Mouse (Mus musculus) thymus, adult 2 months (tissue): Measurements from ENCODE around the gene Anks1. TPM values are rescaled to one million over a fixed set of nuclear protein-coding genes. Genes with fewer than 3 reads are reported as not detected.
"Not testable (repeated sequence)": the region's sequence is repeated elsewhere in the genome, so short reads cannot be mapped to it uniquely, and the experiment has no call there.

Experiments used
- DNase-seq: peaks from one replicate; pipeline ENCODE4 v3.0.0; 2021
- H3K27ac ChIP-seq: fragments of 200-500 bp; 2 replicates; pipeline ENCODE4 v1.5.1; 2012; ENCODE audit warnings: low read length, control low read depth; ENCODE audit not compliant: control insufficient read depth, insufficient read depth
- H3K27me3 ChIP-seq: fragments of 200-500 bp; 2 replicates; pipeline ENCODE4 v1.6.1; 2012; ENCODE audit warnings: mild to moderate bottlenecking, low read length, moderate library complexity, mixed read lengths; ENCODE audit not compliant: control insufficient read depth, insufficient read depth
- H3K36me3 ChIP-seq: fragments of 200-500 bp; 2 replicates; pipeline ENCODE4 v1.6.1; 2012; ENCODE audit warnings: mild to moderate bottlenecking, low read length, moderate library complexity; ENCODE audit not compliant: control insufficient read depth, insufficient read depth
- H3K4me1 ChIP-seq: fragments of 200-500 bp; replicated peaks from 2 replicates; pipeline ENCODE4 v1.6.1; 2012; ENCODE audit warnings: low read length; ENCODE audit not compliant: control insufficient read depth, insufficient read depth
- H3K4me3 ChIP-seq: fragments of 200-500 bp; 2 replicates; pipeline ENCODE4 v1.5.1; 2012; ENCODE audit warnings: mild to moderate bottlenecking, low read length, control low read depth, moderate library complexity; ENCODE audit not compliant: control insufficient read depth, insufficient read depth
- CTCF ChIP-seq: fragments of 200-500 bp; IDR thresholded peaks from 2 replicates; pipeline ENCODE4 v1.5.1; 2012; ENCODE audit warnings: mild to moderate bottlenecking, control low read depth, low read length, moderate library complexity, borderline replicate concordance; ENCODE audit not compliant: control insufficient read depth, poor library complexity, insufficient read depth; ENCODE audit errors: extremely low read depth
- POLR2A ChIP-seq: fragments of 200-500 bp; IDR thresholded peaks from 2 replicates; pipeline ENCODE4 v1.6.1; 2012; ENCODE audit warnings: mild to moderate bottlenecking, low read length, control low read depth, moderate library complexity; ENCODE audit not compliant: control insufficient read depth, poor library complexity, insufficient read depth; ENCODE audit errors: extremely low read depth
- WGBS: fragments of 180-500 bp; shearing (Covaris S2); methylation state at CpG from one replicate; pipeline ENCODE4 v1.1.7; 2018; 5-methylcytosine and 5-hydroxymethylcytosine counted together
- polyA plus RNA-seq: library from polyadenylated mRNA; depleted of rRNA; stranded (reverse); fragments of >200 nt; gene quantifications from 2 replicates; pipeline ENCODE4 v1.2.3, GENCODE M21; 2012

Gene Anks1
- polyA plus RNA-seq, 1 experiment: 103 TPM

- 97% methylated on average over 19 of the region's 19 CpGs for WGBS
- Histone ChIP-seq H3K27ac (no peak overlapping the region), H3K27me3 (no peaks in the 10 kb centered on the region), H3K4me1 (no peaks in the 10 kb centered on the region), H3K4me3 (no peak overlapping the region), H3K36me3 (peaks cover 3% of the 10 kb centered on the region; the same call in 1 of the 2 replicates)
- TF ChIP-seq POLR2A: no peak
- TF ChIP-seq CTCF: no peak
- DNase-seq: no peak
Observed at GRCm38 (mm10) chr17:27986106-27986505, 77.0 kb downstream of the Anks1 start.

GRCm38 (mm10) chr17:27989807-27990542 is 80.9 kb downstream of the Anks1 start:
- H3K4me3 ChIP-seq: no peak overlapping the region
- WGBS: 61% methylated on average over 15 of the region's 15 CpGs
- H3K4me1 ChIP-seq: no peaks in the 10 kb centered on the region
- peak; percentile 87 for DNase-seq
- H3K27ac ChIP-seq: no peak overlapping the region
- no peaks in the 10 kb centered on the region for H3K27me3 ChIP-seq
- peaks cover 3% of the 10 kb centered on the region; the same call in 1 of the 2 replicates for H3K36me3 ChIP-seq
- TF ChIP-seq POLR2A (no peak), CTCF (peak; percentile 95)

- 86% methylated on average over 10 of the region's 10 CpGs for WGBS
Observed at GRCm38 (mm10) chr17:27994001-27994944, 85.2 kb downstream of the Anks1 start.

GRCm38 (mm10) chr17:27996320-27996719 is 87.2 kb downstream of the Anks1 start:
- Histone ChIP-seq H3K4me3 (no peak overlapping the region), H3K4me1 (peaks cover 39% of the 10 kb centered on the region), H3K27ac (no peak overlapping the region), H3K27me3 (no peaks in the 10 kb centered on the region), H3K36me3 (no peaks in the 10 kb centered on the region)
- no peak for DNase-seq
- TF ChIP-seq POLR2A (no peak), CTCF (no peak)
- WGBS: 86% methylated on average over 4 of the region's 4 CpGs

More at GRCm38 (mm10) chr17:27994001-27994944, 85.2 kb downstream of the Anks1 start:
- Histone ChIP-seq H3K27ac (no peak overlapping the region), H3K4me3 (no peak overlapping the region), H3K27me3 (no peaks in the 10 kb centered on the region), H3K36me3 (no peaks in the 10 kb centered on the region), H3K4me1 (peaks cover 25% of the 10 kb centered on the region)
- no peak for DNase-seq
- TF ChIP-seq POLR2A (no peak), CTCF (no peak)

GRCm38 (mm10) chr17:27997212-27997611 is 88.1 kb downstream of the Anks1 start:
- H3K27ac ChIP-seq: peak overlapping the region; percentile 53; the same call in 1 of the 2 replicates
- DNase-seq: peak; percentile 75
- no peaks in the 10 kb centered on the region for H3K36me3 ChIP-seq
- no peaks in the 10 kb centered on the region for H3K27me3 ChIP-seq
- TF ChIP-seq POLR2A: no peak
- TF ChIP-seq CTCF: no peak
- 4% methylated on average over 12 of the region's 12 CpGs for WGBS
- peaks cover 39% of the 10 kb centered on the region for H3K4me1 ChIP-seq
- H3K4me3 ChIP-seq: no peak overlapping the region

- not testable (repeated sequence) for H3K27ac ChIP-seq, H3K4me3 ChIP-seq, H3K36me3 ChIP-seq, H3K27me3 ChIP-seq
- peak; percentile 45 for DNase-seq
- peaks cover 40% of the 10 kb centered on the region for H3K4me1 ChIP-seq
- WGBS: 55% methylated on average over 13 of the region's 13 CpGs
Observed at GRCm38 (mm10) chr17:27999683-28000273, 90.7 kb downstream of the Anks1 start.
